Mouse (Mus musculus) forebrain, embryonic 12.5 days (tissue): Measurements from ENCODE around the gene Lysmd1. TPM values are rescaled to one million over a fixed set of nuclear protein-coding genes. Genes with fewer than 3 reads are reported as not detected.
A peak's percentile ranks its signal among the peaks of the same experiment; 100 is the strongest.
"Not testable (repeated sequence)": the region's sequence is repeated elsewhere in the genome, so short reads cannot be mapped to it uniquely, and the experiment has no call there.

Source experiments
- ATAC-seq: fragments of 200-750 bp; cut with Nextera tagmentation; 2 replicates; pipeline ENCODE4 v1.8.0; 2017; ENCODE audit warnings: moderate TSS enrichment; ENCODE audit not compliant: low FRiP score
- H3K27ac ChIP-seq: fragments of 300-500 bp; sonication (generic); 2 replicates; pipeline ENCODE4 v1.5.1; 2016; ENCODE audit warnings: mild to moderate bottlenecking
- H3K27me3 ChIP-seq: fragments of 300-500 bp; sonication (generic); 2 replicates; pipeline ENCODE4 v1.6.1; 2016; ENCODE audit warnings: mild to moderate bottlenecking
- H3K36me3 ChIP-seq: fragments of 300-500 bp; sonication (generic); replicated peaks from 2 replicates; pipeline ENCODE4 v1.6.1; 2016; ENCODE audit warnings: mild to moderate bottlenecking
- H3K4me1 ChIP-seq: fragments of 300-500 bp; sonication (generic); 2 replicates; pipeline ENCODE4 v1.6.1; 2016
- H3K4me2 ChIP-seq: fragments of 300-500 bp; sonication (generic); 2 replicates; pipeline ENCODE4 v1.6.1; 2016; ENCODE audit warnings: mild to moderate bottlenecking, moderate library complexity
- H3K4me3 ChIP-seq: fragments of 300-500 bp; sonication (generic); replicated peaks from 2 replicates; pipeline ENCODE4 v1.5.1; 2016; ENCODE audit warnings: mild to moderate bottlenecking
- H3K9ac ChIP-seq: fragments of 300-500 bp; sonication (generic); 2 replicates; pipeline ENCODE4 v1.6.1; 2016; ENCODE audit warnings: mild to moderate bottlenecking
- H3K9me3 ChIP-seq: fragments of 300-500 bp; sonication (generic); 2 replicates; pipeline ENCODE4 v1.6.1; 2016
- WGBS: fragments of 180-500 bp; shearing (Covaris S2); methylation state at CpG from one replicate; pipeline ENCODE4 v1.1.7; 2016; 5-methylcytosine and 5-hydroxymethylcytosine counted together
- polyA plus RNA-seq: library from polyadenylated mRNA; unstranded; fragments of >200 nt; fragmentation: Nextera tagmentation; extraction: Ambion mirVana; gene quantifications from 2 replicates; pipeline ENCODE4 v1.2.1, GENCODE M21; 2016

The Lysmd1 gene
- 19.7 and 21.1 TPM in 2 replicates for polyA plus RNA-seq

DNA sequence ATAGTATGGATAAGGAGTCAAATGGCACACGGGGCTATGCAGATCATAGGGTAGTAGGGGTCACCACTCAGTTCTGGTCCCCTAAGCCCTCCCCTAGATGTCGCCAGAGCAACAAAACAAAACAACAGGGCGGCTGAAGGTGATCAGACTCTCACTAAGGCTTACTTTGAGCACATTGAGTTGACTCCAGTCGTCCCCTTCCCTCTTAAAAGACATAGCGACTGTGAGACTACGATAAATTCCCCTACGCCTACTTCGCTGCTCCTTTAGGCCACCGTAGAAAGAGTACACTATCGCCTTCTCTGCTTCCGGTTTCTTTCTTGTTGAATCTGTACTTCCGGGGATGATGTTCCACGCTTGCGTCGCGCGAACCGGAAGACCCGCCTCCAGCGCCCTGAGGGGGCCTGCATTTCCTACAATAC is at the start of gene Lysmd1, which contains the start of gene Scnm1:
TSS of gene Lysmd1 (plus strand) at position 409 of the 422 bp plus-strand sequence.
TSS of gene Scnm1 (minus strand) at position 332 of the 422 bp plus-strand sequence.
- Histone ChIP-seq H3K27ac (peak within 1 kb of the TSS; percentile 73), H3K36me3 (peaks cover 27% of the 10 kb centered on the region)
- peak; percentile 93 for ATAC-seq

DNA sequence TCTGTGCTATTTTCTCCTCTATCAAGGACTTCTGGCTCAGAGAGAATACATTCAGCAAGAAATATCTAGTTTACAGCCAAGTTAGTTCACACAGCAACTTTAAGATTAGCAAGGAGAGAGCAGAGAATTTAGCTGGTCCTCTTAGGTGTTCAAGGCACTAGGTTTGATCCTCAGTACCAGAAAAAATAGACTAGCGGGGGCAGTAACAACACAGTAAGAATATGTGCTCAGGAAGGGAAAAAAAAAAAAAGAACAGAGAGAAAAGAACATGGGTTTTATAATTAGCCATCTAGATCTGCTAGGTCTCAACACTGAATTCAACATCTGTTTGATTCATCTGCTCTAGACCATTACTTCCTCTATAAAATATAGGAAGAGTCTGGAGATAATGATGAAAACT is 45.8 kb upstream of the Lysmd1 start:
- Histone ChIP-seq H3K9me3 (no peaks in the 10 kb centered on the region), H3K9ac (no peak overlapping the region), H3K27me3 (no peaks in the 10 kb centered on the region), H3K4me2 (no peak overlapping the region), H3K4me3 (no peak overlapping the region), H3K36me3 (peaks cover 7% of the 10 kb centered on the region; the same call in 1 of the 2 replicates), H3K27ac (no peak overlapping the region), H3K4me1 (no peaks in the 10 kb centered on the region)
- no peak for ATAC-seq
- WGBS: 100% methylated on average over 1 of the region's 1 CpGs

More for the DNA sequence above, at the start of gene Lysmd1, which contains the start of gene Scnm1:
- peaks cover 16% of the 10 kb centered on the region for H3K4me1 ChIP-seq
- no peaks in the 10 kb centered on the region for H3K9me3 ChIP-seq
- WGBS: under 1% methylated on average over 20 of the region's 20 CpGs
- peak within 1 kb of the TSS; percentile 78 for H3K4me2 ChIP-seq
- peak within 1 kb of the TSS; percentile 80 for H3K9ac ChIP-seq
- no peaks in the 10 kb centered on the region for H3K27me3 ChIP-seq
- H3K4me3 ChIP-seq: peak within 1 kb of the TSS; percentile 57

DNA sequence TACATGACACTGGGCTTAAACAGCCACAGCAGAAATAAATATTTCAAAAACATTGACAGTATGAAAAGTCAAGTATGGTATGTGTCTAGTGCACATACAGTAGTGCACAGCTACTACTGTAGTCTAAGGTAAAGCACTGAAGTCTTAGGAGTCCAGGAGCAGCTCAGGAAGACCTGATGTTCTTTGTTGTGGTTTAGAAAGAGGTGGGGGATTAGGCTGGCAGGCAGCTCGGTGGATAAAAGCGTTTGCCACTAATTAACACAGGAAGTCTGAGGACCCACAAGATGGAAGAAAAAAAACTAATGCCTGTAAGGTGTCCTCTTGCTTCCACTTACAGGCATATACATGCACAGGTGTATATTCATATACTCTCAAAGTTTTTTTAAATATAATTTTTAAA is 33.0 kb upstream of the Lysmd1 start:
- H3K4me2 ChIP-seq: no peak overlapping the region
- H3K4me1 ChIP-seq: peaks cover 26% of the 10 kb centered on the region
- H3K4me3 ChIP-seq: no peak overlapping the region
- no peaks in the 10 kb centered on the region for H3K9me3 ChIP-seq
- 18% methylated on average over 2 of the region's 2 CpGs for WGBS
- H3K27me3 ChIP-seq: no peaks in the 10 kb centered on the region
- ATAC-seq: no peak
- peaks cover 20% of the 10 kb centered on the region for H3K36me3 ChIP-seq
- H3K9ac ChIP-seq: no peak overlapping the region
- no peak overlapping the region for H3K27ac ChIP-seq

DNA sequence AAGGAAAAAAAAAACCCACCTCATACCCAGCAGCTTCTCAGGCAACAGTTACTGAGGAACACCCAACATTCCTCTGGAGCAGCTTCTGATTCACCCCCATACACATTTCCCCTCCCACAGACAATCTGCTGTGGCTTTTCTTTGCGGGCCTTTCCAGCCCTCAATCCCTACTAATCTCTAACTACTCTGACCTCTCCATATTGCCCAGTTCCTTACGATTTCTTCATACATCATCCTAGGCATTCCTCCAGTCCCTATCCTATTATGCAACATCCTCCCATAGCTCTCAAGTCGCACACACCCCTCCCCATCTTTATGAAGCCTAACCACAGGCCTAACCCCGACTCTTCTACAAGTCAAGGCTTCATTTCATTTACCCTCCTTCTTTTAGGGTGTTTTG is 28.8 kb upstream of the Lysmd1 start:
- peak overlapping the region; percentile 61 for H3K4me2 ChIP-seq
- H3K9me3 ChIP-seq: no peaks in the 10 kb centered on the region
- WGBS: 67% methylated on average over 4 of the region's 4 CpGs
- H3K4me1 ChIP-seq: peaks cover 24% of the 10 kb centered on the region
- peaks cover 9% of the 10 kb centered on the region for H3K36me3 ChIP-seq
- no peak for ATAC-seq
- no peak overlapping the region for H3K27ac ChIP-seq
- no peaks in the 10 kb centered on the region for H3K27me3 ChIP-seq
- H3K9ac ChIP-seq: peak overlapping the region; percentile 95
- peak overlapping the region; percentile 97 for H3K4me3 ChIP-seq

DNA sequence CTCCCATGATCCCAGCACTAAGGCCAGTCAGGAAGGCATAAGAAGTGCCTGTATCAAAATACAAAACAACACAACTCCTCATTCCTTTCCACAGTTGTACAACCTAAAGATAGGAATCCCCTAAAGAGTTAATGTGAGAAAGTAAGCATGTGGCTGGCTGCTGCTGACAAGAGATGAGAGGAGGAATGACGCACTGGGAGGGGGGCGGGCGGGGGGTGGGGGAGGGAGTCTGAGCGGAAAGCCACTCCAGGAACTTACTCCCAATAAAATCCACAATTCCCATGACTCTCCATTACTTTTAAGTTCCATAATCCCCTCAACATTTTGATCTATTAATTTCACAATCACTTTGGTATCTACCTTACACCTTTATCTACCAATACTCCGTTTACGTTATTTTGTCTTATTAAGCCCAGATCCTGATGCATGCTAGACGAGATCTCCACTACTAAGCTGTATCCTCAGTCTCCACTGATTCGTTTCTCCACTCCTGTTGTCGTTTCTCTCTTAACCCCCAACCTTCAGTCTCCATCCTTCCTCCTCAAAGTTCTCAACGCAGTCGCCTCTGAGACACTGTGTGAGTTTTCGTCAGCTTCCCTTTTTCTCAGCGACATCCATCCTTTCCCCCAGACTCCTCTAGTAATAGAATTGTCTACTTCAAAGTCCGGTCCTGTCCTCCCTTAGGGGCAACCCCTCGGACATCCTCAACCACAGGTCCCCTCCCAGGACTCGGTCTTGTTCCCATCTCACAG is 28.1 kb upstream of the Lysmd1 start:
- H3K4me3 ChIP-seq: peak overlapping the region; percentile 97
- H3K27ac ChIP-seq: peak overlapping the region; percentile 87
- H3K4me1 ChIP-seq: peaks cover 23% of the 10 kb centered on the region
- H3K9ac ChIP-seq: peak overlapping the region; percentile 95
- H3K4me2 ChIP-seq: peak overlapping the region; percentile 61
- WGBS: under 1% methylated on average over 16 of the region's 16 CpGs
- peaks cover 9% of the 10 kb centered on the region for H3K36me3 ChIP-seq
- H3K27me3 ChIP-seq: no peaks in the 10 kb centered on the region
- ATAC-seq: no peak
- no peaks in the 10 kb centered on the region for H3K9me3 ChIP-seq

DNA sequence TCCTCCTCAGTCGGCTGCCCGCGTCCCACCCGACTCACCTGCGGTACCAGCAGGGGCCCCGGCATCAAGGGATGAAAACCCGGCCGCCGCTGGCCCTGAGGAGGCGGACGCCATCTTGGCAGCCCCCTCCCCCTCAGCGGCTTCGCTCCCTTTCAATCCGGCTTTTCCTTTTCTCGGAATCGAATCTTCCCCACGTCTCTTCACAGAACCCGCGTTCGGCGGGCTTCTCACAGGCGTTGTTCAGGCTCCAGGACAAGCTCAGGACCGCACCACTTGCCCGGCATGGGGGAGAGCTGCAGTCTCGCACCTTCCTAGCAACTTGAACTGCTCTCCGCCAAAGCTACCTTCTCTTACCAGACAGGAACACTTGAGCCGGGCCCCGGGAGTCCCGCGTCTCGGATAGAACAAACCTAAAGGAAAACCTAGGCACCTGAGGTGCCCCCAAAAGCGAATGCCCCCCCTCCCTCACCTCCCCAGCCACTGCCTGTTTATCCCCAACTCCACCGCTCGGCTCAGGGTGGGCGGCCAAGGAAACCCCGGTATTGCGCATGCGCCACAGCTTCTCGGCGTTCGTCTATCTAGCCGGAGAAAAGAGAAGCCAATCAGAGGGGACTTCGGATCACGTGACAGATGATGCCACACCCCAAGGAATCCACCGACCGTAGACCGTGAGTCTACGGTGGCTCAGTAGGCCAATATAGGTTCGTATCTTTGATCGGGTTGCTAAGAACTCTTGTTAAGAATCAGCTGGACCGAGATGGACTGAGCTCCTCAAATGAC is 27.4 kb upstream of the Lysmd1 start, which contains the start of gene Pip5k1a:
TSS of gene Pip5k1a (minus strand) at position 593 of the 780 bp plus-strand sequence.
- peak; percentile 95 for ATAC-seq
- Histone ChIP-seq H3K27me3 (no peaks in the 10 kb centered on the region), H3K4me2 (peak within 1 kb of the TSS; percentile 61), H3K9me3 (no peaks in the 10 kb centered on the region), H3K36me3 (peaks cover 9% of the 10 kb centered on the region), H3K4me1 (peaks cover 16% of the 10 kb centered on the region), H3K9ac (peak within 1 kb of the TSS; percentile 95), H3K4me3 (peak within 1 kb of the TSS; percentile 97), H3K27ac (peak within 1 kb of the TSS; percentile 87)
- under 1% methylated on average over 45 of the region's 51 CpGs for WGBS

DNA sequence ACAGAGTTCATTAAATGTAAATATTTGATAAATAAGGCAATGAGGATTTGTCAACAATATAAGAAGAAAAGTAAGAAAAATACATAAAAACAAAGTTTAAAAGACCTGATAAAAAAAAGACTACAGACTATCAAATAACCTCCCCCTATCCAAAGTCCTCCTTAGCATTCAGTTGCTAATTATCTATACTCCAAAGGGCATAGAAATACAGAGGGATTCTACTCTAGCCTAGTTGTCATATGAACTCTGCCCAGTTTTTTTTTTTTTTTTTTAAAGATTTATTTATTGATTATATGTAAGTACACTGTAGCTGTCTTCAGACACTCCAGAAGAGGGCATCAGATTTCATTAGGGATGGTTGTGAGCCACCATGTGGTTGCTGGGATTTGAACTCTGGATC is 26.6 kb upstream of the Lysmd1 start:
- peak overlapping the region; percentile 97 for H3K4me3 ChIP-seq
- H3K4me2 ChIP-seq: peak overlapping the region; percentile 60
- not testable (repeated sequence) for H3K9ac ChIP-seq

DNA sequence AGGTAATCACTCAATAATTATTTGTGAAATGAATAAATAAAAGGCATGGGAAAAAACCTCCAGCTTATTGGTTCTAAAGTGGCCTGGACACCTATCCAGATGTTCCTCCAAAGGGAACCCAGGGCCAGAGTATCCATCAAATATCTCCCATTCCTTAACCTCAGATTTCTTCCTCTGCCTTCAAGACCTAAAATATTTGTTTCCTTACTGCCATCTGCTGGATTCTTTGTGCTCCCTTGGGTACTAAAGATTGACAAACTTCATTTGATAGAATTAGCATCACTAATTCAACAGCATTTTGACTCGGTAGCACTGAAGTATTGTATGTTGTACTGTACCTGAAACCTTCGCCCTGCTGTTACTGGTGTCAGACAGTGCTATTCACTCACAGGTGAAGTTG is 26.0 kb upstream of the Lysmd1 start:
- WGBS: 72% methylated on average over 2 of the region's 2 CpGs
- no peak overlapping the region for H3K4me3 ChIP-seq
- no peaks in the 10 kb centered on the region for H3K27me3 ChIP-seq
- H3K9me3 ChIP-seq: no peaks in the 10 kb centered on the region
- H3K4me2 ChIP-seq: no peak overlapping the region
- H3K9ac ChIP-seq: no peak overlapping the region
- ATAC-seq: no peak
- H3K36me3 ChIP-seq: peaks cover 5% of the 10 kb centered on the region
- H3K27ac ChIP-seq: no peak overlapping the region
- peaks cover 21% of the 10 kb centered on the region for H3K4me1 ChIP-seq

More for the DNA sequence above, 26.6 kb upstream of the Lysmd1 start:
- not testable (repeated sequence) for ATAC-seq, H3K36me3 ChIP-seq, H3K27ac ChIP-seq, H3K9me3 ChIP-seq, H3K27me3 ChIP-seq
- peaks cover 15% of the 10 kb centered on the region for H3K4me1 ChIP-seq

DNA sequence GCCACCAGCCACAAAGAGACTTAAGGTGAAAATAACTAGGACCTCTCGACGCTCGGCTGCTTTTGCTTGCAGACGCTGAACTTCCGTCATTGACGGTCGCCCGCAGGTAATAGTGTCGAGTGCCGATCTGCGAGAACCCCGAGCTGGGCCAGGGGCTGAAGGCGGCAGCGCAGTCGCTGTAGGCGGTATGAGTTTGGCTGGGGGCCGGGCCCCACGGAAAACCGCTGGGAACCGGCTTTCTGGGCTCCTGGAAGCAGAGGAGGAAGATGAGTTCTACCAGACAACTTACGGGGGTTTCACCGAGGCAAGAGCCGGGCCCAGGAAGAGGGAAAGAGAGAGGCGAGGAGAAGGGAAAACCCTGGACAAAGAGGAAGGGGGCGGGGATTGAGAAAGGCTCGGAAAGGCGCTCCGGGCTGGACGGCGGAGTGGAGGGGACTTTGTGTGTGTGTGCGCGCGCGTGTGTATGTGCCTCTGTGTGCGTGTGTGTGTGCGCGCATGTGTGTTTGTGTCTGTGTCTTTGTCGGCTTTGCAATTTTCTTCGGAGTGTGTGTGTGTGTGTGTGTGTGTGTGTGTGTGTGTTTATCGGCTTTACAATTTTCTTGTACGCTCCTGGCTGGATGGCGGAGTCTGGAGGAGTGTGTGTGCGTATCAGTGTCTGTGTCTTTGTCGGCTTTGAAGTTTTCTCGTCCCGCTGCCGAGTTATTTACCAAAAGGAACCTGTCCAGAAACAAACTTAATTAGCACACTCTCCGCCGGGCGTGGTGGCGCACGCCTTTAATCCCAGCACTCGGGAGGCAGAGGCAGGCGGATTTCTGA is 22.8 kb upstream of the Lysmd1 start, which contains the start of gene Vps72:
TSS of gene Vps72 (plus strand) at position 112 of the 816 bp plus-strand sequence.
- WGBS: 1% methylated on average over 53 of the region's 54 CpGs
- Histone ChIP-seq H3K9me3 (no peaks in the 10 kb centered on the region), H3K4me1 (peaks cover 11% of the 10 kb centered on the region), H3K27me3 (no peaks in the 10 kb centered on the region), H3K27ac (peak within 1 kb of the TSS; percentile 99), H3K4me2 (peak within 1 kb of the TSS; percentile 46), H3K9ac (peak within 1 kb of the TSS; percentile 82), H3K36me3 (peaks cover 17% of the 10 kb centered on the region), H3K4me3 (peak within 1 kb of the TSS; percentile 74)
- ATAC-seq: peak; percentile 80

DNA sequence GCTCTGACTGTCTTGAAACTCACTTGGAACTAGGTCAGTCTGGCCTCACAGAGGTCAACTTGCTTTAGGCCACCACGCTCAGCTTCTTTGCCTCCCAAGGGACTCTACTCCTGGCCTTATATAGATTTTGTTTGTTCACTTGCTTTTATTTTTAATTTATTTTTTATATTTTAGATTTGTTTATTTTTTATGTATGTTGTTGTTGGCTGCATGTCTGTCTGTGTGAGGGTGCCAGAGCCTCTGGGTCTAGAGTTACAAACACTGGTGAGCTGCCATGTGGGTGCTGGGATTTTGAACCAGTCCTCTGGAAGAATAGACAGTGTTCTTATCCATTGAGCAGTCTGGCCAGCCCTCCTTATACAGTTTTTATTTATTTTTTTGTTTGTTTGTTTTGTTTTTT is 21.1 kb upstream of the Lysmd1 start:
- Histone ChIP-seq H3K27me3 (no peaks in the 10 kb centered on the region), H3K4me1 (peaks cover 11% of the 10 kb centered on the region), H3K9ac (no peak overlapping the region), H3K4me3 (no peak overlapping the region; the same call in 1 of the 2 replicates), H3K27ac (no peak overlapping the region), H3K36me3 (peaks cover 28% of the 10 kb centered on the region), H3K4me2 (peak overlapping the region; percentile 46), H3K9me3 (no peaks in the 10 kb centered on the region)
- 91% methylated on average over 1 of the region's 1 CpGs for WGBS
- no peak for ATAC-seq

DNA sequence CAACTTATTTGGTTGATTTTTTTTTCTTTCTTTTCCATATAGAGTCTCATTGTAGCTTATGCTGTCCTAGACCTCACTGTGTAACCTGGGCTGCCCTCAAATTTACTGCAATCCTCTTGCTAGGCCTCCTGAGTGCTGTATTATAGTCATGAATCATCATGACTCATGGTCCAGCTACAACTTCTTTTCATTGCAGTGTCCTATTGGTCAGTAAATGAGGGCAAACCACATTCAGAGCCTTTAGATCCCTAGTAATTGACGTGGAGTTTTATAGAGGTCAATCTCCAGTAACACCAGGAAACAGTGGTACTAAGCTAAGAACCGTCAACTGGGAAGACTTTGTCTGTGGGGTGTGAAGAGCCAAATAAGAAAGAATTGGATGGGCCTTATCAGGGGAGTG is 16.1 kb upstream of the Lysmd1 start:
- Histone ChIP-seq H3K9ac (no peak overlapping the region), H3K27ac (no peak overlapping the region), H3K9me3 (no peaks in the 10 kb centered on the region), H3K4me1 (peaks cover 2% of the 10 kb centered on the region), H3K4me3 (no peak overlapping the region), H3K4me2 (no peak overlapping the region), H3K36me3 (peaks cover 73% of the 10 kb centered on the region), H3K27me3 (no peaks in the 10 kb centered on the region)
- 93% methylated on average over 2 of the region's 2 CpGs for WGBS
- ATAC-seq: no peak
